Mouse (Mus musculus) gastrocnemius, adult 2 months (tissue): ENCODE results near the gene Hs1bp3. TPM values are rescaled to one million over a fixed set of nuclear protein-coding genes. Genes with fewer than 3 reads are reported as not detected.

ENCODE experiments used
- DNase-seq: peaks from one replicate; pipeline ENCODE4 v3.0.0; 2022
- H3K27ac ChIP-seq: fragments of 200-600 bp; 2 replicates; pipeline ENCODE4 v1.8.1; 2022; ENCODE audit warnings: mild to moderate bottlenecking
- H3K4me3 ChIP-seq: fragments of 200-600 bp; 2 replicates; pipeline ENCODE4 v1.8.1; 2022; ENCODE audit warnings: mild to moderate bottlenecking, moderate library complexity
- CTCF ChIP-seq: fragments of 200-600 bp; IDR thresholded peaks from 2 replicates; pipeline ENCODE4 v1.8.1; 2022; ENCODE audit warnings: antibody characterized with exemption, mild to moderate bottlenecking, moderate library complexity
- intact Hi-C: fragments of 180-260 bp; cut with DNase I; formaldehyde crosslinking; loops from one replicate; pipeline ENCODE4 v1.15.1; 2025
- total RNA-seq, 2 experiments: library from RNA; stranded (reverse); gene quantifications; 2 replicates each; pipeline ENCODE4 v1.2.3; 2021

Gene Hs1bp3
- total RNA-seq, 2 experiments from 2014 or later = 6.1 to 7.7 TPM

- TF ChIP-seq CTCF = no peak
- Histone ChIP-seq H3K4me3 (peak overlapping the region; percentile 38), H3K27ac (peak overlapping the region; percentile 82)
- peak; percentile 70 for DNase-seq
- intact Hi-C loops = no loop called here
Measured at GRCm38 (mm10) chr12:8344897-8345296, 31.7 kb downstream of the Hs1bp3 start.

- no peak for TF ChIP-seq CTCF
- intact Hi-C loops = no loop called here
Measured at GRCm38 (mm10) chr12:8345539-8345938, 32.3 kb downstream of the Hs1bp3 start.

GRCm38 (mm10) chr12:8347746-8348462, 34.7 kb downstream of the Hs1bp3 start:
- intact Hi-C loops = no loop called here
- DNase-seq = no peak
- H3K27ac ChIP-seq = peak overlapping the region; percentile 71

More at GRCm38 (mm10) chr12:8345539-8345938, 32.3 kb downstream of the Hs1bp3 start:
- peak overlapping the region; percentile 82 for H3K27ac ChIP-seq
- H3K4me3 ChIP-seq = peak overlapping the region; percentile 38; the same call in 1 of the 2 replicates
- no peak for DNase-seq

GRCm38 (mm10) chr12:8348733-8349513, 35.7 kb downstream of the Hs1bp3 start:
- Histone ChIP-seq H3K4me3 (no peak overlapping the region), H3K27ac (peak overlapping the region; percentile 71)
- intact Hi-C loops = no loop called here
- TF ChIP-seq CTCF = no peak
- peak; percentile 54 for DNase-seq

More at GRCm38 (mm10) chr12:8347746-8348462, 34.7 kb downstream of the Hs1bp3 start:
- no peak overlapping the region for H3K4me3 ChIP-seq
- TF ChIP-seq CTCF = no peak

DNA sequence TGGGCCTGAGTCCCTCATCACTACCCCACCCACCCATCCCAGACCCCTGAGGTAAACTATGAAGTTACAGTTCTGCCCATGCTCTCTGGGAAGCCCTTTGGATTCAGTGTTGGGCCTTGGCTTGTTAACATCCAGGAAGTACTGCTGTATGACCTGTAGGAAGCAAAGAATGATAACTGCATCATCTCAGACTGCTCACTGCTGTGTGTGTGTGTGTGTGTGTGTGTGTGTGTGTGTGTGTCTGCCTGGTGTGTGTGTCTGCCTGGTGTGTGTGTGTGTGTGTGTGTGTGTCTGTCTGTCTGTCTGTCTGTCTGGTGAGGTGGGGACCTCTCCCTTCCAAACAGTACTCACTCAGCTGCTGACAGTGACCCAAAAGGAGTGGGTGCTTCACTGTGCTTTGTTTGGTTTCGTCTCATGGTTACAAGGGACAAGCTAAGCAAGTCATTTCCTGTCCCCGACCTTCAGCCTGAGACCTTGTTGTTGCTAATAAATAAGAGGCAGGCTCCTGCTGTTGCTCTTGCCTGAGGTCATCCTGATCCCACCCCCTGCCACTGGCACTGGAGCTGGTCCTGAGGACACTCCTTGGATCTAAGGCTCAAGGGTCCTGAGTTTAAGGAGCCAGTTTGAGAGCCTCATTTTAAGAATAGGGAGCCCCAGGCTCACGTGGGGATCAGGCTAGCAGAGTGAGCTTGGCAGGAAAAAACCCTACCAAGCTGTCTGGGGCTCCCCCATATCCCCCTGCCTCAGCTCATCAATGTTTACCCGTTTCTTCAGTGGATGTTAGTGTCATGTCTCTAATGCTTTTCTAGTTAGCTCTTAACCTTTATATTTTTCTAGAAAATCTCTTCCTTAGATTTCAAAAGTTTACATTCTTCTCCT, 38.0 kb downstream of the Hs1bp3 start:
- Histone ChIP-seq H3K27ac (peak overlapping the region; percentile 72), H3K4me3 (no peak overlapping the region)
- TF ChIP-seq CTCF = no peak
- peak; percentile 51 for DNase-seq
- intact Hi-C loops = no loop called here

- Histone ChIP-seq H3K27ac (no peak overlapping the region), H3K4me3 (no peak overlapping the region)
- TF ChIP-seq CTCF = no peak
- intact Hi-C loops = no loop called here
- DNase-seq = no peak
Measured at GRCm38 (mm10) chr12:8353071-8353470, 39.8 kb downstream of the Hs1bp3 start.

DNA sequence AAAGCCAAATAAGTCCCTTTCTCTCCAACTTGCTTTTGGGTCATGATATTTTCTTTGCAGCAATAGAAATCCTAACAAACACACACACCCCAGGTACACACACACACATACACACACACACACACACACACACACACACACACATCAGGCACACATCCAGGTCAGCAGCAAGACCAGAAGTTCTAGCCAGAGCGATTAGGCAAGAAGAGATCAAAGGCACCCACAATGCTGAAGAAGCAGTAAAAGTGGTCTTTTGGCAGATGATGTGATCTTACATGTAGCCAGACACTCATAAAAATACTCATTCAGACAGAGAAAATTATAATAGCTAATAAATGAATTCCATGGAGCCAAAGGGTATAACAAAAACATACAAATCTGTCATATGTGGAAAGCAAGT, 41.0 kb downstream of the Hs1bp3 start:
- H3K27ac ChIP-seq = no peak overlapping the region
- no peak overlapping the region for H3K4me3 ChIP-seq
- TF ChIP-seq CTCF = no peak
- intact Hi-C loops = no loop called here
- DNase-seq = no peak

GRCm38 (mm10) chr12:8355011-8355410, 41.8 kb downstream of the Hs1bp3 start:
- DNase-seq = no peak
- no peak overlapping the region for H3K27ac ChIP-seq
- H3K4me3 ChIP-seq = no peak overlapping the region
- TF ChIP-seq CTCF = peak; percentile 11; the same call in 1 of the 2 replicates
- intact Hi-C loops = no loop called here

DNA sequence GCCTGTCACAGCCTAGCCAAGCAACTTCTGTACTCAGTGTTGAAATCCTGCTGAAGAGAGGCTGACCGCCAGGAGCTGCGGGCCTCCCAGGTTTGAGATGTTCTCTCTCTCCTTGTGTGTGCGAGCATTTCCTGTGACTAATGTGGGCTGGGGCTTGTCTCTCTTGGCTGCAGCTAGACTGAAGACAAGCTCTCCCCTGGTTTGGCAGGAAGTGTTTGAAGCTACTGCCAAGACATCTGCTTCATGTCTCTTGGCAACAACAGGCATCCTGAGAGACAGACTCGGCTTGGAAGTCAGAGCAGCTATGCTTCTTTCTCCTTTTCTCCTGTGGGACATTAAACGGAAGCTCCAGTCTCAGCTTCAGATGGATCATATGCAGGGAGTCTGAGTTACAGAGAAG, 44.2 kb downstream of the Hs1bp3 start:
- peak; percentile 28; the same call in 1 of the 2 replicates for TF ChIP-seq CTCF
- DNase-seq = peak; percentile 85
- Histone ChIP-seq H3K27ac (peak overlapping the region; percentile 73), H3K4me3 (peak overlapping the region; percentile 32)
- intact Hi-C loops = no loop called here

GRCm38 (mm10) chr12:8358344-8358966, 45.2 kb downstream of the Hs1bp3 start:
- intact Hi-C loops = no loop called here
- peak; percentile 63 for DNase-seq

GRCm38 (mm10) chr12:8359418-8360112, 46.3 kb downstream of the Hs1bp3 start:
- H3K4me3 ChIP-seq = no peak overlapping the region
- no peak for TF ChIP-seq CTCF
- no peak for DNase-seq
- intact Hi-C loops = no loop called here
- H3K27ac ChIP-seq = peak overlapping the region; percentile 73; the same call in 1 of the 2 replicates

More at GRCm38 (mm10) chr12:8358344-8358966, 45.2 kb downstream of the Hs1bp3 start:
- Histone ChIP-seq H3K4me3 (no peak overlapping the region), H3K27ac (peak overlapping the region; percentile 73)
- TF ChIP-seq CTCF = no peak
